Mouse (Mus musculus): ENCODE measurements around the gene Wars. TPM values are rescaled to one million over a fixed set of nuclear protein-coding genes. Genes with fewer than 3 reads are reported as not detected.
A peak's percentile ranks its signal among the peaks of the same experiment; 100 is the strongest.

Gene Wars
- total and polyA plus RNA-seq, 2 experiments from 2014 or later = 92.5 to 108 TPM

DNA sequence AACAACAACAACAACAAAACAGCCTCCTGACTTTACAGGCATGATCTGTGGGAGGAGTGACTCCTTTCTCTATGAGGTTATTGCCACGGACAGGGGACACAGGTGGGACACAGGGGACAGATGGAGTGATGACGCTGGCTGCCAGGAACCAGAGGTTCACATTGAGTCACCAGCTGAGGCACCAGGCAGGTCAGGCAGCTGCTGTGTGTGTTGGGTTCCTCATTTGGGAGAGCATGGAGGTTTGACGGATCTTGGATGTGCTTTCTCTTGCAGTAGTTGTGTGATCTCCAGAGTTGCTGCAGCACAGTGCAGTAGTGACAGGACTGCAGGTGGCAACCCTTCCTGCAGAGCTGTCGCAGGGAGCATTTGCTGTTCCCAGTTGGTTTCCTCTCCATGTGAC is 24.8 kb upstream of the Wars start:
- H3K4me2 ChIP-seq (ENCODE audit: low read depth) = no peak overlapping the region
- WGBS = 72% methylated on average over 4 of the region's 4 CpGs
- no peak for TF ChIP-seq CTCF (IDR thresholded peaks at IDR 0.05; ENCODE audit: low read depth)

GRCm38 (mm10) chr12:108917509-108917908 is 23.5 kb upstream of the Wars start:
- Histone ChIP-seq H3K27me3 (ENCODE audit: insufficient read depth, low read length) (no peaks in the 10 kb centered on the region), H3K9ac (no peak overlapping the region), H3K4me3 (ENCODE audit: low read depth, low read length) (no peak overlapping the region), H3K4me2 (ENCODE audit: low read depth) (no peak overlapping the region), H3K4me1 (ENCODE audit: insufficient read depth) (peaks cover 27% of the 10 kb centered on the region; the same call in 1 of the 2 replicates), H3K9me3 (ENCODE audit: low read length) (no peaks in the 10 kb centered on the region), H3K27ac (ENCODE audit: low read depth, low read length) (no peak overlapping the region), H3K36me3 (ENCODE audit: insufficient read depth) (no peaks in the 10 kb centered on the region; the same call in 1 of the 2 replicates)
- ATAC-seq (no peak), DNase-seq (no peak)
- 23% methylated on average over 9 of the region's 9 CpGs for WGBS
- TF ChIP-seq CTCF (IDR thresholded peaks at IDR 0.05; ENCODE audit: low read depth) = no peak

More for the DNA sequence above, 24.8 kb upstream of the Wars start:
- H3K9ac ChIP-seq = no peak overlapping the region
- H3K9me3 ChIP-seq (ENCODE audit: low read length) = no peaks in the 10 kb centered on the region
- no peaks in the 10 kb centered on the region for H3K27me3 ChIP-seq (ENCODE audit: insufficient read depth, low read length)
- peaks cover 24% of the 10 kb centered on the region; the same call in 1 of the 2 replicates for H3K4me1 ChIP-seq (ENCODE audit: insufficient read depth)
- H3K4me3 ChIP-seq (ENCODE audit: low read depth, low read length) = no peak overlapping the region
- no peak overlapping the region for H3K27ac ChIP-seq (ENCODE audit: low read depth, low read length)
- no peak for DNase-seq
- H3K36me3 ChIP-seq (ENCODE audit: insufficient read depth) = no peaks in the 10 kb centered on the region; the same call in 1 of the 2 replicates
- ATAC-seq = no peak

GRCm38 (mm10) chr12:108916447-108917042 is 22.6 kb upstream of the Wars start:
- Histone ChIP-seq H3K9me3 (ENCODE audit: low read length) (no peaks in the 10 kb centered on the region), H3K27me3 (ENCODE audit: insufficient read depth, low read length) (no peaks in the 10 kb centered on the region), H3K27ac (ENCODE audit: low read depth, low read length) (no peak overlapping the region), H3K4me3 (ENCODE audit: low read depth, low read length) (no peak overlapping the region), H3K9ac (no peak overlapping the region), H3K36me3 (ENCODE audit: insufficient read depth) (no peaks in the 10 kb centered on the region; the same call in 1 of the 2 replicates), H3K4me2 (ENCODE audit: low read depth) (no peak overlapping the region), H3K4me1 (ENCODE audit: insufficient read depth) (peaks cover 27% of the 10 kb centered on the region; the same call in 1 of the 2 replicates)
- WGBS = 20% methylated on average over 7 of the region's 7 CpGs
- TF ChIP-seq CTCF (IDR thresholded peaks at IDR 0.05; ENCODE audit: low read depth) = no peak
- DNase-seq = peak; percentile 62
- ATAC-seq = no peak; the same call in 1 of the 2 replicates

- no peak for TF ChIP-seq CTCF (IDR thresholded peaks at IDR 0.05; ENCODE audit: low read depth)
- Histone ChIP-seq H3K4me1 (ENCODE audit: insufficient read depth) (peaks cover 27% of the 10 kb centered on the region; the same call in 1 of the 2 replicates), H3K4me3 (ENCODE audit: low read depth, low read length) (no peak overlapping the region), H3K9me3 (ENCODE audit: low read length) (no peaks in the 10 kb centered on the region), H3K27ac (ENCODE audit: low read depth, low read length) (no peak overlapping the region), H3K9ac (no peak overlapping the region), H3K36me3 (ENCODE audit: insufficient read depth) (no peaks in the 10 kb centered on the region; the same call in 1 of the 2 replicates), H3K4me2 (ENCODE audit: low read depth) (peak overlapping the region; percentile 8; the same call in 1 of the 2 replicates), H3K27me3 (ENCODE audit: insufficient read depth, low read length) (no peaks in the 10 kb centered on the region)
- DNase-seq (peak; percentile 78), ATAC-seq (peak; percentile 91)
- 17% methylated on average over 6 of the region's 6 CpGs for WGBS
Observed at GRCm38 (mm10) chr12:108915893-108916292, 21.9 kb upstream of the Wars start.

DNA sequence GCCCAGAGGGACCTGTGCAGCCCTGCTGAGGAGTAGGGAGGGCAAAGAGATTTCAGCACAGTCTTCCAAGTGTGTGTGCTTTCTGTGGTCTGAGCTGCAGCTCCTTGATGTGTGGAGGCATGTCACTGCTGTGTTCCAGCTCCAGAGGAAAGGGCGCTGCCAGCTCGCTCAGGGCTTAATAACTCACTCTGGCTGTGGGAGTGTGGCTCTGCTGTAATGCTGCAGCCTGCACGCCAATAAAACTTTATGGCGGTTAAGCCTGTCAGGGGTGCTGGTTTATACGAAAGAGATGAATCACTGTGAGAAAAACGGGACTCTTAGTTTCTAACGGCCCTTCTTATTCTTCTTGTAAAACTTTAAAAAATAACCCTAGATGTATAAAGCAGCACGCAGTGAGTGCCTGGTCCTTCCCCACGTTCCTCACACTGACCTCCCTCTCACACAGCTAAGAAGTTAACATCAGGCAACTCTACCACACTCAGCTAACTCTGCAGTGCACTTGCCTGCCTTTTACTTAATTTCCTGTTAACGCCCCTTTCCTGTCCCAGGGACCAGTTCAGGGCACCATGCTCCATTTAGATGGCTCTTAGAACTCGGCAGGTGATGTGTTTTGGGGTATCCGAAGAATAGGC is 20.9 kb upstream of the Wars start:
- no peak for TF ChIP-seq CTCF (IDR thresholded peaks at IDR 0.05; ENCODE audit: low read depth)
- no peaks in the 10 kb centered on the region for H3K9me3 ChIP-seq (ENCODE audit: low read length)
- ATAC-seq = no peak
- no peak overlapping the region for H3K4me2 ChIP-seq (ENCODE audit: low read depth)
- DNase-seq = no peak
- no peak overlapping the region for H3K9ac ChIP-seq
- no peak overlapping the region for H3K27ac ChIP-seq (ENCODE audit: low read depth, low read length)
- no peak overlapping the region for H3K4me3 ChIP-seq (ENCODE audit: low read depth, low read length)
- no peaks in the 10 kb centered on the region for H3K36me3 ChIP-seq (ENCODE audit: insufficient read depth)
- peaks cover 27% of the 10 kb centered on the region; the same call in 1 of the 2 replicates for H3K4me1 ChIP-seq (ENCODE audit: insufficient read depth)
- no peaks in the 10 kb centered on the region for H3K27me3 ChIP-seq (ENCODE audit: insufficient read depth, low read length)
- 60% methylated on average over 12 of the region's 12 CpGs for WGBS

GRCm38 (mm10) chr12:108914198-108914597 is 20.2 kb upstream of the Wars start:
- DNase-seq = no peak
- no peak overlapping the region for H3K9ac ChIP-seq
- WGBS = 49% methylated on average over 3 of the region's 3 CpGs
- H3K4me1 ChIP-seq (ENCODE audit: insufficient read depth) = peaks cover 27% of the 10 kb centered on the region; the same call in 1 of the 2 replicates
- no peak overlapping the region for H3K4me3 ChIP-seq (ENCODE audit: low read depth, low read length)
- no peak overlapping the region for H3K27ac ChIP-seq (ENCODE audit: low read depth, low read length)
- H3K9me3 ChIP-seq (ENCODE audit: low read length) = no peaks in the 10 kb centered on the region
- H3K36me3 ChIP-seq (ENCODE audit: insufficient read depth) = no peaks in the 10 kb centered on the region
- TF ChIP-seq CTCF (IDR thresholded peaks at IDR 0.05; ENCODE audit: low read depth) = no peak
- no peak for ATAC-seq
- H3K27me3 ChIP-seq (ENCODE audit: insufficient read depth, low read length) = no peaks in the 10 kb centered on the region
- no peak overlapping the region for H3K4me2 ChIP-seq (ENCODE audit: low read depth)

DNA sequence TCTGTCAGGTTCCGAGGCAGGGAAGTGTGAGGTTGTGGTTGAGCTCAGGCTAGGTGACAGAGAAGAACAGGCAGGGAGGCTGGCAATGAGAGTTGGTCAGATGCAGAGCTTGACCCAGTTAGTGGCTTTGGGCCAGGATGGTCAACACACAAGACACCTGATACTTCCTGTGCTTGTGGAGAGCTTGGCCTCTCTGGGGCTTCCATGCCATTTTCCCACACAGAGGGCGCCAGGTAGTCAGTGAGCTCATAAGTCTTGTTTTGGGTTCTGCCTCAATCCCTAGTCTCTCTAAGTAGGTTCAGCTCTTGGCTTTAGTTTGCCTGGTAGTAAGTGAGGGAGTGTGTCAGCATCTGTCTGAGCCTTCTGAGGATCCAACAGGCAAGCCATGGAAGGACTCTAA is 18.5 kb upstream of the Wars start:
- no peaks in the 10 kb centered on the region for H3K36me3 ChIP-seq (ENCODE audit: insufficient read depth)
- TF ChIP-seq CTCF (IDR thresholded peaks at IDR 0.05; ENCODE audit: low read depth) = no peak
- no peak overlapping the region for H3K27ac ChIP-seq (ENCODE audit: low read depth, low read length)
- H3K4me3 ChIP-seq (ENCODE audit: low read depth, low read length) = no peak overlapping the region
- no peak overlapping the region for H3K9ac ChIP-seq
- no peak overlapping the region for H3K4me2 ChIP-seq (ENCODE audit: low read depth)
- H3K27me3 ChIP-seq (ENCODE audit: insufficient read depth, low read length) = no peaks in the 10 kb centered on the region
- DNase-seq = no peak
- 92% methylated on average over 2 of the region's 2 CpGs for WGBS
- peaks cover 25% of the 10 kb centered on the region; the same call in 1 of the 2 replicates for H3K4me1 ChIP-seq (ENCODE audit: insufficient read depth)
- no peak for ATAC-seq
- H3K9me3 ChIP-seq (ENCODE audit: low read length) = no peaks in the 10 kb centered on the region

Data from forebrain, postnatal 0 days (tissue).